Mouse (Mus musculus): Measurements from ENCODE around the gene Angel1. TPM values are rescaled to one million over a fixed set of nuclear protein-coding genes. Genes with fewer than 3 reads are reported as not detected.
A peak's percentile ranks its signal among the peaks of the same experiment; 100 is the strongest.

Gene Angel1
- 1 to 10 TPM; 3.9 to 4.8 TPM for total RNA-seq (2021)
- long read RNA-seq, experiment 1, transcript Angel1-201 (10 exons, 3,850 nt), result major isoform, 9 of 13 reads
- long read RNA-seq, experiment 1, partial matches to known transcripts, result 0 of 13 reads
- long read RNA-seq, experiment 1, other reads (novel, unspliced or antisense), result 4 of 13 reads
- long read RNA-seq, experiment 2, transcript Angel1-201 (10 exons, 3,850 nt), result major isoform, 10 of 10 reads
- long read RNA-seq, experiment 2, partial matches to known transcripts, result 0 of 10 reads
- long read RNA-seq, experiment 2, other reads (novel, unspliced or antisense), result 0 of 10 reads

- TF ChIP-seq CTCF (IDR thresholded peaks at IDR 0.05), result 0 out of 2 replicates have a peak, but pooled peaks have one; percentile 15
- intact Hi-C loops (cut with DNase I), result no loop called here
- peak within 1 kb of the TSS; percentile 84 for H3K27ac ChIP-seq
These were observed at the start of gene Angel1 for GRCm38 (mm10) chr12:86726120-86726640. Gene Angel1, minus strand, starts transcription at chr12:86726460.

GRCm38 (mm10) chr12:86775561-86776280 lies 49.5 kb upstream of the Angel1 start:
- TF ChIP-seq CTCF (IDR thresholded peaks at IDR 0.05), result 0 out of 2 replicates have a peak, but pooled peaks have one; percentile 1
- peak; percentile 86 for DNase-seq
- no peak overlapping the region for H3K4me3 ChIP-seq
- intact Hi-C loops (cut with DNase I), result loop anchor here (2.0 kb wide), 1 partner anchor 19 kb away; no protein-coding TSS in a partner anchor
- H3K27ac ChIP-seq, result peak overlapping the region; percentile 89

More at GRCm38 (mm10) chr12:86726120-86726640, at the start of gene Angel1:
- H3K4me3 ChIP-seq, result peak within 1 kb of the TSS; percentile 83
- peak; percentile 99 for DNase-seq

GRCm38 (mm10) chr12:86772551-86772950 lies 46.3 kb upstream of the Angel1 start:
- H3K27ac ChIP-seq, result peak overlapping the region; percentile 20
- intact Hi-C loops (cut with DNase I), result loop anchor here (1.0 kb wide), 2 partner anchors 134 to 151 kb away; no protein-coding TSS in a partner anchor
- no peak for DNase-seq

GRCm38 (mm10) chr12:86771823-86772427 lies 45.7 kb upstream of the Angel1 start:
- Histone ChIP-seq H3K4me3 (no peak overlapping the region), H3K27ac (peak overlapping the region; percentile 54)
- peak; percentile 94 for DNase-seq
- intact Hi-C loops (cut with DNase I), result loop anchor here (1.0 kb wide), 2 partner anchors 134 to 151 kb away; no protein-coding TSS in a partner anchor
- TF ChIP-seq CTCF (IDR thresholded peaks at IDR 0.05), result peak; percentile 96; the same call in 1 of the 2 replicates

More at GRCm38 (mm10) chr12:86772551-86772950, 46.3 kb upstream of the Angel1 start:
- TF ChIP-seq CTCF (IDR thresholded peaks at IDR 0.05), result no peak
- no peak overlapping the region for H3K4me3 ChIP-seq

- intact Hi-C loops (cut with DNase I), result no loop called here
- H3K27ac ChIP-seq, result peak overlapping the region; percentile 81
- no peak for TF ChIP-seq CTCF (IDR thresholded peaks at IDR 0.05)
These were observed 44.7 kb upstream of the Angel1 start for GRCm38 (mm10) chr12:86770927-86771326.

DNA sequence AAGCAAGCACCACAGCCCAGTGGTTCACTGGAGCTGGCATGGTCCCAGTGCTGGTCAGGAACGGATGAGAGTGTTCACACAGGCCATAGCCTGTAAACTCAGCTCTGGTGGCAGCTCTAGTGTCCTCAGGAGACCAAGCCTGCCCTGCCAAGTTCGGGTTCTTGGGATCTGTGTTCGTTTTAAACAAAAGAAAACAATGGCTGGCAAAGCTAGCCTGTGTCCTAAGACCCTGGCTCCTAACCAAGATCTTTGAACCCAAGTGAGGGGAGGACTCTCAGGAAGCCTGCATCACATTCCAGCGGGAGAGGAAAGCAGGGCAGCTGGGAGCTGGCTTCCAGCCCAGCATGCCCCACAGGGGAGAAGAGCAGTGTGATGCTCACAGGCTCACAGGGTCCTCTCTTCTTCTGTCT lies 44.0 kb upstream of the Angel1 start:
- H3K4me3 ChIP-seq, result no peak overlapping the region
- intact Hi-C loops (cut with DNase I), result no loop called here
- DNase-seq, result peak; percentile 82
- no peak for TF ChIP-seq CTCF (IDR thresholded peaks at IDR 0.05)
- peak overlapping the region; percentile 81 for H3K27ac ChIP-seq

More at GRCm38 (mm10) chr12:86770927-86771326, 44.7 kb upstream of the Angel1 start:
- H3K4me3 ChIP-seq, result no peak overlapping the region
- no peak for DNase-seq

GRCm38 (mm10) chr12:86769819-86770218 lies 43.6 kb upstream of the Angel1 start:
- intact Hi-C loops (cut with DNase I), result loop anchor here (2.0 kb wide), 2 partner anchors 205 to 283 kb away; no protein-coding TSS in a partner anchor
- DNase-seq, result no peak
- no peak for TF ChIP-seq CTCF (IDR thresholded peaks at IDR 0.05)
- Histone ChIP-seq H3K27ac (peak overlapping the region; percentile 81), H3K4me3 (no peak overlapping the region)

DNA sequence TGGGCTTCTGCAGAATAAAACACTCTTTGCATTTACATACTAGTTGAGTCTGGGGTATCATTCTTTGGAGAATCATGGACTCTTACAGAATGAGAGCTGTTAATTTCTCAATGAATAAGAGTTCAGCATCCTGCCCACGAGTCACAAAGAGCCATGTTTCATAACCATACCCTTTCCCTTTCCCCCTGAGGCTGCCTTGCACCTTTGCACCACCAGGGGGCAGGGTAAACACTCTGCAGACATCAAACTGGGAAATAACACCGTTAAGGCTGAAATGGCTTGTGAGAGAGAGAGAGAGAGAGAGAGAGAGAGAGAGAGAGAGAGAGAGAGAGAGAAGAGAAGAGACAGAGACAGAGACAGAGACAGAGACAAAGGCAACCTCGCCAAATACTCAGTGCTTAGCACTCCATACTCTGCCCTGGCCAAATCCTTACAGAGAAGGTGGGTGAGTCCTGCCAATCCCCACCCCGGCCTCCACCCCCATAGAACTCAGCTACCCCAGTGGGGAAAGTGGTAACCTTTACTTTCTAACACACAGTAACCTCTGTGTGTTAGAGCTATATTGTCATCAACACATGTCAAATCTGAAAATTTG lies 42.8 kb upstream of the Angel1 start:
- no peak overlapping the region for H3K4me3 ChIP-seq
- H3K27ac ChIP-seq, result peak overlapping the region; percentile 81
- intact Hi-C loops (cut with DNase I), result loop anchor here (2.0 kb wide), 2 partner anchors 206 to 284 kb away; no protein-coding TSS in a partner anchor
- TF ChIP-seq CTCF (IDR thresholded peaks at IDR 0.05), result peak; percentile 86
- peak; percentile 87 for DNase-seq

DNA sequence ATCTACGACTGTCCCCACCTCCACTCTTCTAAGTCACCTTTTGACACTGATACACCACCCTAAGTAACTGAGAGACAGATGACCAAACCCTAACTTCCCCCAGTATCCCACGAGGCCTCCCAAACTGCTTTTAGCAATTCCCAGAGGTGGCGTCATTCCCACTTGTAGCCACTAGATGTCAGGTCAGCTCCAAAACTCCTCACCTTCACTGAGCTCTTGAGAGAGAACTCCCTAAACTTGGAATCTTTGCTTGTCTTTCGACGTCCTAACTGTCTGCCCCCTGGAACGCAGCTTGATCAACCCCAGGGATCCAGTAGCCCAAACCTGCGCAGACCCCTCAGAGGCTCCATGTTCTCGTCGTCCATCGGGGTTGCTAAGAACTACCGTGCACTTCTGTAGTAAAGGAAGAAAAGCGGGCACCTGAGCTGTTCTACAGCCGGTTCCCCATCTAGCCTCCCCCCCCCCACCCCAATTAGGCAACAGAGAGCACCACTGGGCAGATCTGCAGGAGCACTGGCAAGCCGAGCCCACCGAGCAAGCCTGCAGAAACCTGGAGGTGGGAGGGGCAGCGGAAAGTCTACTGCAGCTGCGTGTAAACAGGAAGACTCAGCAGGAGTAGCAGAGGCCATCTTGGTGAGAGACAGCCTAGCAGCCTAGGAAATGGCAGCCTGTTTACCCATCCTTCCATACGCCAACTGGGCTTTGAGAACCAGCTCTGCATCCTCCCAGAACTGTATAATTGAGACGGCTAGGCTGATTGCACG lies 41.8 kb upstream of the Angel1 start:
- TF ChIP-seq CTCF (IDR thresholded peaks at IDR 0.05), result peak; percentile 85
- intact Hi-C loops (cut with DNase I), result loop anchor here (2.0 kb wide), 2 partner anchors 207 to 285 kb away; no protein-coding TSS in a partner anchor
- Histone ChIP-seq H3K4me3 (no peak overlapping the region), H3K27ac (peak overlapping the region; percentile 38; the same call in 1 of the 2 replicates)
- DNase-seq, result peak; percentile 64

- DNase-seq, result no peak
- TF ChIP-seq CTCF (IDR thresholded peaks at IDR 0.05), result no peak
- Histone ChIP-seq H3K4me3 (no peak overlapping the region), H3K27ac (no peak overlapping the region)
- intact Hi-C loops (cut with DNase I), result no loop called here
These were observed 40.2 kb upstream of the Angel1 start for GRCm38 (mm10) chr12:86766467-86766866.

DNA sequence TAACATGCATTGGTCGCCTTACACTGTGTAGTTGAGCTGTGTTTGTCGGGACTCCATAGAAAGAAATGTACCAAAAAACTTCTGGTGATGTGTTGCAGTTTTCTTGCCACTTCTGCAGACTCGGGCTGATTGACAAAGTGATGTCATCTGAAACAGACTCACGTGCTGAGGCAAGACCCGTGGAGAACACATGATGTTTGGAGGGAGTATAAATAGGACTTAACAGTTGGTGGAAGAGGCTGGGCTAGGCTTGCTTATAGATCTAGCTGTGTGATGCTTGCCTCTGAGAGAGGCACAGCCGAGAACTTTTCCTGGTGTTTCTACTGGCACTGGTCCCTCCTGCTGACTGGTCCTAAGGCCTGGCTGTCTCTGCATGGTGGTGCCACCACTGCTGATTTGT lies 37.8 kb upstream of the Angel1 start:
- no peak for DNase-seq
- no peak for TF ChIP-seq CTCF (IDR thresholded peaks at IDR 0.05)
- H3K27ac ChIP-seq, result no peak overlapping the region
- intact Hi-C loops (cut with DNase I), result no loop called here
- H3K4me3 ChIP-seq, result no peak overlapping the region

Data from gastrocnemius, adult 2 months (tissue).